Mouse (Mus musculus) hematopoietic stem cell, adult 5-6 weeks (primary cell): Measurements from ENCODE around the gene Rbfox2. TPM values are rescaled to one million over a fixed set of nuclear protein-coding genes. Genes with fewer than 3 reads are reported as not detected.
"Not testable (repeated sequence)": the region's sequence is repeated elsewhere in the genome, so short reads cannot be mapped to it uniquely, and the experiment has no call there.

ENCODE experiments used
- ATAC-seq, 2 experiments: fragments of 125-278 bp in 1 of 2; replicated peaks in 1 of 2; 2 replicates each; pipeline ENCODE4 v1.8.0; 2016 to 2017; ENCODE audit warnings: inconsistent platforms in 2 of 2, mild to moderate bottlenecking in 2 of 2, moderate number of reproducible peaks in 2 of 2, low read depth in 1 of 2, moderate TSS enrichment in 1 of 2; ENCODE audit not compliant: low FRiP score in 2 of 2, poor library complexity in 2 of 2, severe bottlenecking in 2 of 2, insufficient read depth in 1 of 2, low TSS enrichment in 1 of 2
- total RNA-seq: library from RNA; stranded (forward); fragments of 172-1452, 232-1000 nt; gene quantifications from 2 replicates; pipeline ENCODE4 v1.2.3, GENCODE M21; 2017

Gene Rbfox2
- total RNA-seq, 1 experiment from 2014 or later, result 11.9 TPM

- ATAC-seq, result no peak
Observed at GRCm38 (mm10) chr15:77079890-77080361, 226.9 kb downstream of the Rbfox2 start.

GRCm38 (mm10) chr15:77079256-77079822 is 227.5 kb downstream of the Rbfox2 start:
- no peak for ATAC-seq

- no peak for ATAC-seq
Observed at GRCm38 (mm10) chr15:77078786-77079185, 228.0 kb downstream of the Rbfox2 start.

- ATAC-seq, result no peak
Observed at GRCm38 (mm10) chr15:77077906-77078305, 228.9 kb downstream of the Rbfox2 start.

GRCm38 (mm10) chr15:77076523-77076922 is 230.3 kb downstream of the Rbfox2 start:
- ATAC-seq, result no peak

- ATAC-seq, result no peak
Observed at GRCm38 (mm10) chr15:77072556-77073163, 234.1 kb downstream of the Rbfox2 start.

- ATAC-seq, result peak; percentile 84 to 91
Observed at GRCm38 (mm10) chr15:77071501-77071900, 235.3 kb downstream of the Rbfox2 start.

GRCm38 (mm10) chr15:77070745-77071268 is 236.0 kb downstream of the Rbfox2 start:
- no peak for ATAC-seq

- ATAC-seq, result no peak
Observed at GRCm38 (mm10) chr15:77069019-77069418, 237.8 kb downstream of the Rbfox2 start.

- ATAC-seq, result no peak
Observed at GRCm38 (mm10) chr15:77068439-77068861, 238.4 kb downstream of the Rbfox2 start.

GRCm38 (mm10) chr15:77066233-77066632 is 240.6 kb downstream of the Rbfox2 start:
- no peak for ATAC-seq

GRCm38 (mm10) chr15:77065259-77065852 is 241.4 kb downstream of the Rbfox2 start:
- ATAC-seq, result no peak

GRCm38 (mm10) chr15:77062746-77063145 is 244.1 kb downstream of the Rbfox2 start:
- no peak for ATAC-seq

- not testable (repeated sequence) for ATAC-seq
Observed at GRCm38 (mm10) chr15:77059416-77059815, 247.4 kb downstream of the Rbfox2 start.

- no peak for ATAC-seq
Observed at GRCm38 (mm10) chr15:77058566-77058965, 248.2 kb downstream of the Rbfox2 start.

- ATAC-seq, result no peak
Observed at GRCm38 (mm10) chr15:77056791-77057051, 250.1 kb downstream of the Rbfox2 start.

GRCm38 (mm10) chr15:77056001-77056790 is 250.6 kb downstream of the Rbfox2 start:
- ATAC-seq, result no peak

GRCm38 (mm10) chr15:77054611-77055175 is 252.1 kb downstream of the Rbfox2 start:
- ATAC-seq, result no peak
